8 mouse cellular contexts compared by ENCODE assay signal in the genomic region with DNA sequence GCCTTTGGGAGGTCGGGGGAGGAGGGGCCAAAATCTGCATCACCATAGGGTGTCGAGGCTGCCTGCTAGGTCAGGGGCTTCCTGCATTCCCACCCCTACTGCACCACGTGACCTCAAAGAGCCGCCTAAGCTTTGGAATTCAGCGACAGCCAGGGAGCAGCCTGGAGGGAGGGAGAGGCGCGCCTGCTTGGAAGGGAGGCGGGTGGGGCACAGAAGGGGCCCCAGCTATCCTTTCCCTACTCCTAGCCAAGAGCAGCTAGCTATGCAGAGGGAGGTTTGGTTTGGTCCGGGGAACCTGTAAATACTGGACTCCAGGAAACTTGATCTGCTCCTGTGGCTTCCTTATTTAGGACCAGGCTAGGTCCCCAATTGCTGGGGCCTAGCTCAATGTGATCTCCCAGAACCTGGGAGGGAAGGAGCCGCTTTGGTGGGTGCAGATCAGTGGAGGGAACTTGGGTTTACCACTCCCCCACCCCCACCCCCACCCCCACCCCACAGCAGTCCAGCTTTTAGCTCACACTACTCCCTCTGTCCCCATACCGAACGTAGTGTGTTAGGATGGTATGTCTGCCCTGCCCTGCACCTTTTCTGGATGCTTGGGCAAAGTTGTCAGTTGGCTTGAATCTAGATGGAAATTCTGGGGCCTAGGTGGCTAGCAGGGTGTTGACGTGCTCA. TPM values are rescaled to one million over a fixed set of nuclear protein-coding genes. Genes with fewer than 3 reads are reported as not detected.
DNase-seq lines count a peak whose midpoint lies in the region; ATAC-seq and TF ChIP-seq lines count a peak whose summit lies in the region.

No protein-coding gene starts in this region.

- H3K36me3 ChIP-seq in forebrain, embryonic 10.5 days (replicated peaks), result no peaks in the 10 kb centered on the region
- no peaks in the 10 kb centered on the region for H3K36me3 ChIP-seq in hindbrain, embryonic 12.5 days
- H3K36me3 ChIP-seq in limb, embryonic 15.5 days, result no peaks in the 10 kb centered on the region
- no peaks in the 10 kb centered on the region for H3K36me3 ChIP-seq in myocyte (ENCODE audit: control insufficient read depth, insufficient read depth)

- H3K4me3 ChIP-seq in forebrain, embryonic 10.5 days, result peak overlapping the region; percentile 35
- H3K4me3 ChIP-seq in hindbrain, embryonic 12.5 days, result peak overlapping the region; percentile 0; the same call in 1 of the 2 replicates
- no peak overlapping the region for H3K4me3 ChIP-seq in limb, embryonic 15.5 days
- no peak overlapping the region for H3K4me3 ChIP-seq in myocyte

- H3K27ac ChIP-seq in forebrain, embryonic 10.5 days, result peak overlapping the region; percentile 79
- no peak overlapping the region for H3K27ac ChIP-seq in hindbrain, embryonic 12.5 days
- H3K27ac ChIP-seq in limb, embryonic 15.5 days, result peak overlapping the region; percentile 90

- H3ac ChIP-seq in myocyte (ENCODE audit: control insufficient read depth, insufficient read length), result no peak overlapping the region

- peaks cover 38% of the 10 kb centered on the region for H3K4me1 ChIP-seq in forebrain, embryonic 10.5 days
- H3K4me1 ChIP-seq in hindbrain, embryonic 12.5 days, result peaks cover 15% of the 10 kb centered on the region
- H3K4me1 ChIP-seq in limb, embryonic 15.5 days, result peaks cover 48% of the 10 kb centered on the region

- H3K79me2 ChIP-seq in myocyte (ENCODE audit: control insufficient read depth, insufficient read depth), result no peaks in the 10 kb centered on the region

- peaks cover 3% of the 10 kb centered on the region; the same call in 1 of the 2 replicates for H3K27me3 ChIP-seq in forebrain, embryonic 10.5 days (ENCODE audit: poor library complexity, severe bottlenecking)
- peaks cover 48% of the 10 kb centered on the region for H3K27me3 ChIP-seq in hindbrain, embryonic 12.5 days
- no peaks in the 10 kb centered on the region for H3K27me3 ChIP-seq in limb, embryonic 15.5 days
- H3K27me3 ChIP-seq in myocyte (ENCODE audit: control insufficient read depth, insufficient read depth, insufficient read length), result no peaks in the 10 kb centered on the region

- DNase-seq in ZHBTc4 (ENCODE audit: low read depth, low spot score), result peak; percentile 100
- peak; percentile 90 for DNase-seq in forebrain, embryonic 10.5 days (ENCODE audit: extremely low spot score, low spot score)
- DNase-seq in urinary bladder, postnatal 25 days (ENCODE audit: low spot score), result no peak
- no peak for DNase-seq in cerebellum, postnatal 14 days
- no peak for DNase-seq in layer of hippocampus, postnatal 25 days (ENCODE audit: extremely low spot score in 1 of 2, low spot score in 1 of 2)

- TF ChIP-seq POLR2A in myocyte (IDR thresholded peaks at IDR 0.05; ENCODE audit: insufficient read length, low read depth), result no peak

- H3K9ac ChIP-seq in hindbrain, embryonic 12.5 days, result no peak overlapping the region
- H3K9ac ChIP-seq in limb, embryonic 15.5 days, result no peak overlapping the region

- H3K4me2 ChIP-seq in hindbrain, embryonic 12.5 days (replicated peaks), result peak overlapping the region; percentile 41
- H3K4me2 ChIP-seq in limb, embryonic 15.5 days, result peak overlapping the region; percentile 25
- H3K4me2 ChIP-seq in myocyte (ENCODE audit: low read depth), result no peak overlapping the region

- no peaks in the 10 kb centered on the region for H3K9me3 ChIP-seq in forebrain, embryonic 10.5 days
- no peaks in the 10 kb centered on the region for H3K9me3 ChIP-seq in hindbrain, embryonic 12.5 days (replicated peaks)
- H3K9me3 ChIP-seq in limb, embryonic 15.5 days, result no peaks in the 10 kb centered on the region

- 3% methylated on average over 13 of the region's 13 CpGs for WGBS in forebrain, embryonic 10.5 days
- WGBS in hindbrain, embryonic 12.5 days, result 5% methylated on average over 13 of the region's 13 CpGs
- 7% methylated on average over 13 of the region's 13 CpGs for WGBS in limb, embryonic 15.5 days

- ATAC-seq in hindbrain, embryonic 12.5 days (ENCODE audit: low FRiP score), result peak; percentile 67
- peak; percentile 89 for ATAC-seq in limb, embryonic 15.5 days (ENCODE audit: insufficient number of reproducible peaks, low FRiP score, low TSS enrichment, low read depth)

TF ChIP-seq in myocyte, 11 proteins besides CTCF, POLR2A, EP300 and RAD21:
- TF ChIP-seq USF1 (IDR thresholded peaks at IDR 0.05; ENCODE audit: low read depth) (peak; percentile 69), MAX (IDR thresholded peaks at IDR 0.05; ENCODE audit: low read depth) (no peak)

RNA-seq across cellular contexts. Expression of a gene that starts 6.3 kb away (rescaled TPM):
- polyA plus RNA-seq in forebrain, embryonic 10.5 days (2016; fragmentation: Nextera tagmentation; extraction: Ambion mirVana), result 42.3 and 42.5 TPM in 2 replicates
- polyA plus RNA-seq in hindbrain, embryonic 12.5 days (2016; fragmentation: Nextera tagmentation; extraction: Ambion mirVana), result 50.5 and 51.1 TPM in 2 replicates
- 72.2 and 85.8 TPM in 2 replicates for polyA plus RNA-seq in limb, embryonic 15.5 days (2015; fragmentation: Nextera tagmentation; extraction: Ambion mirVana)
- polyA plus RNA-seq in myocyte (2012; fragmentation: generic; extraction: Trizol), result 65.0 TPM
- total RNA-seq in layer of hippocampus, postnatal 25 days (2021), result 100 to 1,000 TPM in 1 of 2 experiments, 10 to 100 TPM in 1; 98.6 to 118 TPM

RNA-seq across cellular contexts. Expression of a gene that starts 28.3 kb away (rescaled TPM):
- 0.06 and 0.10 TPM in 2 replicates for polyA plus RNA-seq in forebrain, embryonic 10.5 days (2016; fragmentation: Nextera tagmentation; extraction: Ambion mirVana)
- polyA plus RNA-seq in hindbrain, embryonic 12.5 days (2016; fragmentation: Nextera tagmentation; extraction: Ambion mirVana), result 1.6 and 2.1 TPM in 2 replicates
- 0.50 and 0.71 TPM in 2 replicates for polyA plus RNA-seq in limb, embryonic 15.5 days (2015; fragmentation: Nextera tagmentation; extraction: Ambion mirVana)
- polyA plus RNA-seq in myocyte (2012; fragmentation: generic; extraction: Trizol), result 33.3 TPM
- under 1 TPM; 0.47 to 0.69 TPM for total RNA-seq in layer of hippocampus, postnatal 25 days (2021)

RNA-seq across cellular contexts. Expression of a gene that starts 58.5 kb away (rescaled TPM):
- polyA plus RNA-seq in forebrain, embryonic 10.5 days (2016; fragmentation: Nextera tagmentation; extraction: Ambion mirVana), result 110 and 117 TPM in 2 replicates
- polyA plus RNA-seq in hindbrain, embryonic 12.5 days (2016; fragmentation: Nextera tagmentation; extraction: Ambion mirVana), result 65.3 and 67.4 TPM in 2 replicates
- 69.6 and 71.6 TPM in 2 replicates for polyA plus RNA-seq in limb, embryonic 15.5 days (2015; fragmentation: Nextera tagmentation; extraction: Ambion mirVana)
- 53.7 TPM for polyA plus RNA-seq in myocyte (2012; fragmentation: generic; extraction: Trizol)
- total RNA-seq in layer of hippocampus, postnatal 25 days (2021), result 10 to 100 TPM; 27.2 to 27.3 TPM

Comparison
In these comparisons a context has a peak if more than half of its experiments do, and no peak if none do; other contexts are left out.
1. DNase-seq: peak in ZHBTc4 (single experiment) and forebrain, embryonic 10.5 days (single experiment); none in urinary bladder, postnatal 25 days (single experiment), cerebellum, postnatal 14 days (0 of 2) and layer of hippocampus, postnatal 25 days (0 of 2).
2. H3K4me3 ChIP-seq: peak in forebrain, embryonic 10.5 days (single experiment) and hindbrain, embryonic 12.5 days (single experiment); none in limb, embryonic 15.5 days (single experiment) and myocyte (single experiment).
3. RNA of a gene that starts 28.3 kb away (polyA plus RNA-seq): 33.3 TPM in myocyte (single experiment); 1.6 to 2.1 TPM in hindbrain, embryonic 12.5 days, 0.50 to 0.71 TPM in limb, embryonic 15.5 days and 0.06 to 0.10 TPM in forebrain, embryonic 10.5 days; every median in the first group is over 10 times any median in the second.